Comparison of ENCODE assay signal across 14 mouse cellular contexts in genomic region chr10:26585106-26585505, GRCm38 (mm10).
"Had no signal": no experiment of that assay in that cellular context is flagged by ENCODE, and none has a peak within 500 bp of the region (broad histone marks: within the 10 kb centered on the region; RNA-seq: fewer than 3 reads in every experiment).

No protein-coding gene starts in this region.

- H3K4me3 ChIP-seq: layer of hippocampus, adult 2 months; limb, embryonic 15.5 days; liver, embryonic 13.5 days; lung, embryonic 15.5 days; megakaryocyte, embryonic 14.5 days; midbrain, embryonic 15.5 days had no signal

- H3K4me2 ChIP-seq: limb, embryonic 15.5 days; liver, embryonic 13.5 days; lung, embryonic 15.5 days; midbrain, embryonic 11.5 days; midbrain, embryonic 15.5 days had no signal

- H3K4me1 ChIP-seq: limb, embryonic 15.5 days; liver, embryonic 13.5 days; lung, embryonic 15.5 days; megakaryocyte, embryonic 14.5 days; midbrain, embryonic 15.5 days had no signal

- ATAC-seq: liver, postnatal 0 days; midbrain, embryonic 15.5 days had no signal

- H3K9ac ChIP-seq: limb, embryonic 15.5 days; liver, embryonic 13.5 days; liver, postnatal 0 days; lung, embryonic 15.5 days; midbrain, embryonic 15.5 days had no signal

- H3K36me3 ChIP-seq: limb, embryonic 15.5 days; liver, embryonic 13.5 days; lung, embryonic 15.5 days; midbrain, embryonic 15.5 days had no signal

- H3K27me3 ChIP-seq: limb, embryonic 15.5 days; liver, embryonic 13.5 days; lung, embryonic 15.5 days; megakaryocyte, embryonic 14.5 days; midbrain, embryonic 15.5 days had no signal

- H3K27ac ChIP-seq: layer of hippocampus, adult 2 months; limb, embryonic 15.5 days; liver, embryonic 13.5 days; lung, embryonic 15.5 days; macrophage; midbrain, embryonic 15.5 days had no signal

- H3K9me3 ChIP-seq: limb, embryonic 15.5 days; lung, embryonic 15.5 days had no signal

- DNase-seq: kidney, adult 11 months; kidney, postnatal 10 days; kidney, postnatal 4 days; liver, embryonic 13.5 days; liver, postnatal 0 days; lung, postnatal 14 days; right cerebral cortex, postnatal 14 days had no signal
